Mouse (Mus musculus) T-helper 17 cell (primary cell): ENCODE results near the gene Rgs6.

Experiments
- in situ Hi-C, 2 experiments: fragments of 300-600 bp; cut with MboI, MseI; formaldehyde crosslinking; loops; 1 replicate in 1 of 2; 2 replicates in 1 of 2; pipeline ENCODE4 v1.15.1; 2025; ENCODE audit warnings: high pct_unique_total_duplicates in 2 of 2

Gene Rgs6

DNA sequence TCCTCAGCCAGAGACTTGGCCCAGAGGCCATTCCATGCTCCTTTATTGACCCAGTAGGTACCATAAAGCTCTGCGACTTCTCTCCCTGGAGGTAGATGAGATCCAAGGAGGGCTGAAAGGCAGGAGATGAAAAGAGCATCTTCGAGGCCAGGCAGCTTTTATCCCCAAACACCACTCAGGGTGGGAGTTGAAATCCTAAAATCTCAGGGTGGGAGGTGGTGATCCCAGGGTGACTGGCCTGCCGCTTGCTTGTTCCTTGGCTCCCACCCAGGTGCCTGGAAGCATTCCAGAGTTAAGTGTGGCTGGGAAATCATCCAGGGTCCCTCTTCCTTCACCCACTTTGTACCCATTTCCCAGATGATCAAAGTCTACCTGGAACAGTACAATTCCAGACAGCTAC, 525.9 kb downstream of the Rgs6 start:
- in situ Hi-C loops = loop anchor here (25.0 kb wide), 4 partner anchors 373 to 948 kb away; partner anchors contain the start of genes Acot3 (in 1 of the 2), Acot5 (in 1 of the 2), Dpf3 (in 1 of the 2) and Papln (in 1 of the 2)

DNA sequence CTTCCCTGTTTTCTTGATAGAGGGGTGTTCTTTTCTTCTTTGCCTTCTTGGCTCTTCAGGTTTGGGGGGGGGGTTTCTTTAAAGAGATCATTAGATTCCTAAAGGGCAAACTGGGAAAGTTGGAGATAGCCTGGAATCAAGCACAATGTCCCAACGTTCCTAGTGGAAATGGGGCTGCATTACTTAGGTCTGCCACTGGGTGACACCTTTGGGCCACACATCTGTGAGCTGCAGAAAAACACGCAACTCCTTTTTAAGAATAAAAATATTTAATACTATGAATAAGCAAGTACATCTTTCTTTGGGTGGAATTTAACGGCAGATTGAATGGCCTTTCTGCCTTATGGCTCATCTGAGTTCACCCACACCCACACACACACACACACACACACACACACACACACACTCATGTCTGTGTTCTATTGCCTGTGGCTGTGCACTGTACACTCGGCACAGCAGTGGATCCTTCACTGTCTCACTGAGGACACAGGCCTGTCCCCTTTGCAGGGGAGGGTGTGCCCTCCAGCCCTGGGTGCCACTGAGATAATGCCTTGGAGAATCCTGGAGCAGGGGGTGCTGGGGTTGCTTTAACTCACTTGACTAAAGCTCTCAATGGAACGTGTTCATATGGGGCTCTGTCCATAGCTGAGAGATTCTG, 526.4 kb downstream of the Rgs6 start:
- in situ Hi-C loops = loop anchor here (25.0 kb wide), 4 partner anchors 373 to 948 kb away; partner anchors contain the start of genes Acot3 (in 1 of the 2), Acot5 (in 1 of the 2), Dpf3 (in 1 of the 2) and Papln (in 1 of the 2)

DNA sequence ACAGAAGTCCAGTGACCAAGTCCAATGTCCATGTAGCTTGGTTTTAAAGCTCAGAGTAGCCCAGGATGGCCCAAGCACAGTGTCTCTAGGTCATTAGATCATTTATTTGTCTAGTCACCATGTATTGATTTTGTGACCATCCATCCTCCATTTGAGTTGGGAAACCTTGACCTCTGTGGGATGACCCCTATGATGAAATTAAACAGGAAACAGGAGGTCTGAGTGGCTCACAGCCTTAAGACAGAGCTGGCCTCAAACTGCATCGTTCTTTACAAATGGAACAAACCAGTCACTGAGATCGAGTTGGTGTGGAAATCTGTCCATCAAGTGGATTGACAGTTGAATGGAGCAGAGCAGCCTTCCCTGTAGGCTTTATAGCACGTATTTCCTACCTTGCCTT, 536.0 kb downstream of the Rgs6 start:
- in situ Hi-C loops = loop anchor here (25.0 kb wide), 4 partner anchors 363 to 938 kb away; partner anchors contain the start of genes Acot3 (in 1 of the 2), Acot5 (in 1 of the 2), Dpf3 (in 1 of the 2) and Papln (in 1 of the 2)

DNA sequence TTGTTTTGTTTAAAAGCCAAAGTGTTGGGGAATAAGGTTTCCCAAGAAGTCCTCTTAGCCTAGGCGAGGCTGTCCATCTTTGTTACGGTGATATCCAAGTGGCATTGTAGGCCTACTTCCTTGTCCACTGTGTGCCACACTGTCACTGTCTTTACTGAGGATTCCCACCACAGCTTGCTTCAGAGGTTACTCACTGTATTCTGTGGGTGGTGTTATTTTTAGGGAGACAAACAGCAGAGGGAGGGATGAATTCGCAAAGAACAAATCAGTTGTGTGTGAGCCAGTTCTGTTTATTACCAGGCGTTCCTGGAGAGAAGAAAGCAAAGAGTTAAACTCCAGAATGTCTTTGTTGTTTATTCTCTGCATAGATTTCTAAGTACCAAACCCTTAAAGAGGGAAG, 537.2 kb downstream of the Rgs6 start:
- in situ Hi-C loops = no loop called here

DNA sequence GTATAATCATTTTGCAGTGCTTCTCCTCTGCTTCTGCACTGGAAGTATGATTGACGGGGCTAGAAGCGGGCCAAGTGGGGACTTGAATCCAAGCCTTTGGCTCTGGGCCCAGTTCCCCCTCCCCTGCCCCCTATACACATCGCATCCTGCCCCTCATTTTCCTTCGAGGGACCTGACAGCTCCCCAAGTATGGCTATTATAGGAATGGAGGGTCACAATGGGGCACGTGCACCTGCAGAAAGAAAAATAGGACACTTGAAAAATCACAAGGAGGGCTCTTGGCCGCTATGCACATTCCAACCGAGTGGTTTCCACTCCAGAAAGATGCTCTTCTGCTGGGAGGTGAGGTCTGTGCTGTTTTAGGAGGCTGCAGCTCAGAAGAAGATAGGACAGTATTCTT, 538.8 kb downstream of the Rgs6 start:
- in situ Hi-C loops = no loop called here

DNA sequence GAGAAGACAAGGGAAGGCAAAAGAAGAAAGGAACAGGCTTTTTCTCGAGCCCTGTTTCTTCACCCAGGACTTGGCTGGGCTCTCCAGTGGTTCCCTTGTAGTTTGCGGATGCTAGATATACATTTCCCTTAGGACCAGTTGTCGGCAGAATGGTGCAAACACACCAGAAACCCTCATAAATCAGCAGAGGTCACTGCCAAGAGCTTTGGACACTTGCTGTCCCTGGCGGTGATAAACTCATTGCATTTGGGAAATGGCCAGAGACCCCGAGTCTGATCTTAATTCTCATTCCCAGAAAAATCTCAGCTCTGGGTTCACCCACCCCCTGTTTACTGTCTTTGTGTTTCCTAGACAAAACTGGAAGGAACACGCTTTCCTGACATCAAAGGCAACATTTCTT, 539.9 kb downstream of the Rgs6 start:
- in situ Hi-C loops = no loop called here

DNA sequence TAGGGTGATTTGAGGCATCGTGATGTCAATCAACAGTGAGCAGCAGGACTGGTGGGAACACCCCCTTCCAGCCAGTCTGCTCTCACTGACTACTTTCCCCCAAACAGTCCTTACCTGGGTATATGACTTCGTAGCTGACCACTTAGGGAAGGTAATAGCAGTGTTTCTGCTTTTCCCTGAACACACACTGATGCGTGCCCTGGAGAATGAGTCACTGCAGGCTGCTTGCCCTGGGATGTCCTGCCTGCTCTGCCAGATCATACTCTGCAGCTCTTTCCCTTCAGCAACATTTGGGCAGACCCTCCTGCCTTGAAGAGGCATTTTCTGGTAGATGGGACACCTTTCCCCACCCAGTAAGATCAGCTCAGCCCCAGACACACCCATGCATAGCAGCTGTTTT, 540.5 kb downstream of the Rgs6 start:
- in situ Hi-C loops = no loop called here

DNA sequence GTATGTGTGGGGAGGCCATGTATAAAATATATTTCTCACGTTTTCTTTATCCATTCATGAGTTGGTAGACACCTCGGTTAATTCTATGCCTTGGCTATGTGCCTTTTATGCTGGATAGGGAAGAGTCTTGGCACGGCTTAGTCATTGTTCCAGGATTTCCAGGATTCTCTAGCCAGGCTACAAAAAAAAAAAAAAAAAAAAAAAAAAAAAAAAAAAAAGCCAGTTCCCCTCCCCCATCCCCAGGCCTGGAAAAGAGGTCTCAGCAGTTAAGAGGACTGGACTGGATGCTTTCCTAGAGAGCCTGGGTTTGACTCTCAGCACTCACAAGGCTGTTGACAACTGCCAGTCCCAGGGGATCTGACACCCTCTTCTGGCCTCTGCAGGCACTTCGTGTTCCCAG, 543.3 kb downstream of the Rgs6 start:
- in situ Hi-C loops = no loop called here

DNA sequence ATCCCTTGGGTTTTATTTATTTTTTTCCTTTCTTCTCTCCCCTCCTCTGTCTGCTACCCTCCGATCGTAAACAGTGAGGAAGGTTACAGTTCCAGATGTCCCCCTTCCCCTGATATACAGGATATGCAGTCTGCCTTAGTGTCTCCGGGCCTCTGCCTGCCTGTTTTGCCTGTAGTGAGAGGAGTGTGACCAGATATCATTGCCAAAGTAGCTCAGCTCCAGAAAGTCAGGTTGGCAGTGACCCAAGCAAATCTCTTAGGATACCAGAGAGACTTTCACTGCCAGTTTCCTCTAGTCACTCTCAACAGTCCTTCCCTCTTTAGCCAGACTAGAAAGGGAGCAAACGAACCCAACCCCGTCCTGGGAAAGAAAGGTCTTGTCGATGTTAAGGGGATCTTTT, 545.7 kb downstream of the Rgs6 start:
- in situ Hi-C loops = no loop called here

DNA sequence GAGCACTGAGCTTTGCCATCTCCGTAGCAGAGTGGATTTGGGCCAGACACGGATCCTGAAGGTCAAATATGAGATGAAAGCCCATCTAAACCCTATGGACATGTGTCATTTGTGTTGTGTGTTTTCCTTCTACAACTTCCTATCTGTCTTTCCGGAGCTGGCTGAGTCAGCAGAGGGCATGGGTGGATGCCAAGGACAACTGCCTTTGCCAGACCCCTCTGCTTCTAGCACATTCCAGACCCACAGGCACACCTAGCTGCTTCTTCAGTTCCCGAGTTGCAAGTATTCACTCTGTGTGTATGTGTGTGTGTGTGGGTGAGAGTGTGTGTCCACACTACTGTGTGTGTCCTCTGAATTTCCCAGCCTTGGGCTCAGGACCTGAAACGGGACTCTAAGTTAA, 547.9 kb downstream of the Rgs6 start:
- in situ Hi-C loops = no loop called here

DNA sequence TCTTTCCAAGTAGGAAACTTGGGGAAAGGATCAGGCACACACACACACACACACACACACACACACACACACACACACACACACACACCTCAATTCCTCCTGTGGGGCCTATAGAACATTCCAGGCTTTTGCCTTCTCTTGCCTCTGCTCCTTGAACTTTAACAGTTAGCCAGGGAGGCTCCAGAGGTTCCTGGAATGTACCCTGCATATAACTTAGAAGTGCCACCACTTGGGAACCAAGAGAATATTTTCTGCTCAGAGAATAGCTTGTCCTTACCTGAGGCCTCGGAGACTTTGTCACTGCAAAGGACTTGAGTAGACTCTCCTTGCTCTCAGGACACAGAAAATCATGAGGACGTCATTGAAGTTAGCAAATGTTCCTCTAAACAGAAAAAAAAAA, 548.4 kb downstream of the Rgs6 start:
- in situ Hi-C loops = no loop called here

DNA sequence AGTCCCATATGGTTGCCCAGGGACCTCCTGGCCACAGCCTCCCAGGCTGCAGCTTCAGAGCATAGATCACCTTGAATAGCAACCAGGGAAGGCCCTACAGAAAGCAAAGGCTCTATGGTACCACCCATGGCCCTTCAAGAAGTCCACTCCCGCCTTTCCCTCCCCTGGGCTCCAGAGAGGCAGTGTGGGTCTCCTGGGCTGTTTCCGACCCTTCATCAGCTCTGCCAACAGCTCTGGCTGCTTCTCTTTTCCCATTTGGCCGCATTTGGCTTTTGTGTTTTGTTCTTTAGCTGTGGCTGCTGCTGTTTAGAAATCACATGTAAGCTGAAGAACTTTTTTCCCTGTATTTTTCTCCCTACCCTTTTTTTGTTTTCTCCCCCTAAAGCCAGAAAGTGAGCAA, 548.9 kb downstream of the Rgs6 start:
- in situ Hi-C loops = no loop called here

DNA sequence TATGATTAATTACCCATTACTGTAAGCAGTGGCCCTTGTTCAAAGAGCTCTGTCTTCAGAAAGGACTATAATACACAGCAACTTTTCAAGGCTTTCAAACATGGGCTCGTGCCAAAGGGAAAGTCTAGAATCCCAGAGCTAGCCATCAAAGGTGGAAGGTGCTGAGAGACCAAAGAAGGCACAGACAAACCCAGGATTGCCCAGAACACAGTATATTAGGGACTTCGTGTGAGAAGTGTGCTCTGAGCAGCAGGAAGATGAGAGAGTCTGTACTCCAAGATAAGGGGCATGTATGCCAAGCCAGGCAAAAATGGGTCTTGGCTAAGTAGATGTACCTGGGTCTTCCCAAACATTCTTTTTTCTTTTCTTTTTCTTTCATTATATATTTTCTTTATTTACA, 553.1 kb downstream of the Rgs6 start:
- in situ Hi-C loops = no loop called here

DNA sequence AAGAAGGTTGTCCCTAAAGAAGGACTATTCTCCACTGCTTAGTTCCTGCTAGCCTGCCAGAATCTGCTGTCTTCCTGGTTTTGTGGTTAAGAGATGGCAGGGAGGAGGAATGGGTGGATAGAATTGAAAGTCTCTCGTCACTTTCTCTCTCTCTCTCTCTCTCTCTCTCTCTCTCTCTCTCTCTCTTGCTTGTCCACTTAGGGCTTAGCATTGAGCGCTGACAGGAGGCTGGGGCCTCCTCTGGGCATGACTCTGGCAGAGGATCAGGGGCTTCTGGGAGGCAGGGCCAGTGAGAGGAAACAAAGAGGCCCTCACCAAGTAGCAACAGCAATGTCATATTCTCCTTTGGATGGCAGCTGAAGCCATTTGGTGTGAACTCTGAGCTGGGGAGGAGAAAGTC, 554.4 kb downstream of the Rgs6 start:
- in situ Hi-C loops = no loop called here

DNA sequence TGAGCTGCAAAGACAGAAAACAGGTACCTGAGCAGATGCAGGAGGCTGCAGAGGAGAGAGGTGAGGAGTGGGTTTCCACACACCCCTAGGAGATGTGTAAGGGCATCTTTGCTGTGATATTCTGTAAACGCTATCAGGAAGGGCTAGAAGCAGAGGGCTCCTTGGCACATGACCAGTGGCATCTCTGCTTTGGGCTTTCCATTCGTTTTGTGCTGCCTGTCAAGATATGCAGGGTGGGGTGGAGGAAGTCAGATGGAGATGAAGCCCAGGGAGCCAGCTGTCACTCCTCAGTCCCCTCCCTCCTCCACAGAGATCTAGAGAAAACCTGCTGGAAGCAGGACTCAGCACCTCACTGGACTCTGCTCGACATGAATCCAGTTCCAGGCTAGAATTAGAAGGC, 555.0 kb downstream of the Rgs6 start:
- in situ Hi-C loops = no loop called here

DNA sequence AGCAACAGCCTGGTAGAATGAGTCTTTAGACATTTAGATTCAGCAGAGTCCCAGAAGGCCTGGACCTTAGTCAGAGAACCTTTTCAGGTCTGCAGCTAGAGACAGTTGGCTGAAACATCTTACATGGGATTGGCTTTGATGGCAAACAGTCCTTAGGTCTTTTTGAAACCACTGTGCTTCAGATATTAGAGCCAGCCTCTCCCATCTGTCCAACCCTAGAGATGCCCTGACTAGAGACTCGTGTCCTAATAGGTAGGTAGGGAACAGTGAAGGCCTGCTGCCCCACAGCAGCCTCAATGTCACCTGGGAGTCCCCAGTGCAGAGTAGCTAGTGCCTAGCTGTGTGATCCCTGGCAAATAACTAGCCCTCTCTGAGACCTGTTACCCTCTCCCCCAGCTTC, 555.5 kb downstream of the Rgs6 start:
- in situ Hi-C loops = no loop called here

DNA sequence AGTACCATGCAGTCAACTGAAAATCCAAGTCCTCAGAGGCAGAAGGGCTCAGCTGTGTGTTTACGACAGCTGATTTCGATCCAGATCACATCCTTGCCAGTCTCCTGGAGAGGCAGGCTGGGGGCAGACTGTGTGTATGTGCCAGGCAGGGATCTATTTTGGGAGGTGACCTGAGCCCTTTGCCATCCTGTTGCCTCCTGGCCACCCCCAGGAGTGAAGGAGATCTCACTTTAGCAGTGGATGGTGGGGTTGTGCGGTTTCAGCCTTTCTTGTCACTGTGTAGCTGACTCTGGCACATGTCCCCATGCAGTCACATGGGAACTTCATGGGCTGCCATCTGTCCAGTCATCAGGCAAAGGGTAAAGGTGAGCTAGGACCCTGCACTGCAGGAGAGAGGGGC, 557.0 kb downstream of the Rgs6 start:
- in situ Hi-C loops = no loop called here

DNA sequence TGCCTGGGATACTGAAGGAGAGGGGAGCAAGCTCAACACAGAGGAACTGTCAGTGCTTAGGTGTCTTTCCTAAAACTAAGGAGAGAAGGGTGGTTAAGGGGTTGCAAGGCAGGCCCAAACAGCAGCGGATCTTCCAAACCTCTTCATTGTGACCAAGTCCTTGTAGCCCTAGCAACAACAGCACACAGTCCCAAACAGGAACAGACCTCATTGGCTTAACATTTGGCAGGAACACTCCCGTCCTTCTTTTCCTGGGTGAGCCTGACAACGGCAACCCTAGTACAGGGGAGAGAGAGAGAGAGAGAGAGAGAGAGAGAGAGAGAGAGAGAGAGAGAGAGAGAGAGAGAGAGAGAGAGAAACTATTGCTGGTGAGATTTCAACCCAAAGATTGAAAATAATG, 557.8 kb downstream of the Rgs6 start:
- in situ Hi-C loops = no loop called here

DNA sequence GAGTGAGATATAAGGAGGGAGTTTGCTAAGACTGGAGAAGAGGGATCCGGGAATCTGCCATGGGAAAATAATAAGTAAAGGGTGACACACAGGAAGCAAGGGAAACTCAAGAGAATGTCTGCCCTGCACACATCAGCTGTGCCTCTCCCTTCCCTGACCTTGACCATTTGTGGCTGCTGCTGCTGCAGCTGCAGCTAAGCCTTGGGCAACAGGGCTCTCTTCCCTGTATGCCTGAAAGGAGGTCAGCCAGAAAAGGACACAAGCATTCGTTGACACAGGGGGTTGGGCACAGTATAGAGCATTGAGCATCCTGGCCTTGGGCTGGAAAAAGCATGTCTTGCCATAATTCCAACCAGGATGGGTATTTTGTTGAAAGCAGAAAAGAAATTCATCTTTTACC, 558.8 kb downstream of the Rgs6 start:
- in situ Hi-C loops = no loop called here

DNA sequence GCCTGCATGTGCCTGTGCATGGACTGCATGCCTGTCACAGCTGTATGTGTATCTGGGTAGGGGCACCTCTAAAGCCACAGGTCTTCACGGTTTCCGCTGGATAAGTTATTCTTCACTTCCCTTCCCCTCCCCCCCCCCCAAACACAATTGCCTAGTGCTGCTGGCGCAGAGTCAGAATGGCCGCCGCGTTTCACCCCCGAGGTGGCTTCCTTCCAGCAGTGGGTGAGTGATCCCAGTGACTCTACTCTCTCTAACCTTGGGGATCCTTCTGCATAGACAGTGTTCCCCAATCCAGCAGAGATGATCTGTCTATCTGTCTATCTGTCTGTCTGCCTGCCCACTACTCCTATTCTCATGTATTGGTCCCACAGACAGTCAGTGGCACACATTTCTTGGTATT, 561.9 kb downstream of the Rgs6 start:
- in situ Hi-C loops = no loop called here

DNA sequence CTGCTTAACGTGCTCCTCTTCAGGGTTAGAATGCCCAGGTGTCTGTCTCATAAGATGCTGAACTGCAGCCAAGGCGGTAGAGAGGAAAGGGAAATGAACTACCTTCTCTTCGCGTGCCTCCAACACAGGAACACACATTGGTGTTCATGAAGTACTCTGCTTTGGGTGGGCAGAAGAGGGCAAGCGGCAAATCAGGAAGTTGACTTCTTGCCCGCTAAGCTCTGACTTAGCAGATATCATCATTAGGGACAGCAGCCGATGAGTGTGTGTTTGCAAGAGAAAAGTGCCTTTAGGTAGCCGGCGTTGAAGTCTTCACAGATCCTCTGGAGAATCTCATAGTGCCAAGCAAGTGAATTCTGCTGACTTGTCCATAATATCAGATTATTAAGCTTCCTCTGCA, 562.7 kb downstream of the Rgs6 start:
- in situ Hi-C loops = no loop called here

DNA sequence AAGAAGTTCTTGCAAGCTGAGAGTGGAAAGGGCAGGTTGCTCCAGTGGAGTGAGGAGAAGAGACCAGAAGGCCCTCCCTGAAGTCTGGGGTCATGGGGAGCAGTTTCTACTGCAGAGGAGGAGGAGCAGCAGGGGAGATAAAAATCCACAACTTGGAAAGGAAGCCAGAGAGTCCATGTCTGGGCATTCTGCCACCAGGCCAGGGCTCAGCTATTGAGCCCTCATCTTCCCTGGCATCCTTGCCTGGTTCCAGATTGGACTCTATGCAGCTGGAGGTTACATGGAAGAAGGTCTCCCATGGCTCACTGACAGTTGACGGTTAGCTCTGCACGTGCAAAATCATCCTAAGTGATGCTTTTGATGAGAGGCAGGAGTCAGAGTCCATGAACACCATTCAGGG, 563.4 kb downstream of the Rgs6 start:
- in situ Hi-C loops = no loop called here

DNA sequence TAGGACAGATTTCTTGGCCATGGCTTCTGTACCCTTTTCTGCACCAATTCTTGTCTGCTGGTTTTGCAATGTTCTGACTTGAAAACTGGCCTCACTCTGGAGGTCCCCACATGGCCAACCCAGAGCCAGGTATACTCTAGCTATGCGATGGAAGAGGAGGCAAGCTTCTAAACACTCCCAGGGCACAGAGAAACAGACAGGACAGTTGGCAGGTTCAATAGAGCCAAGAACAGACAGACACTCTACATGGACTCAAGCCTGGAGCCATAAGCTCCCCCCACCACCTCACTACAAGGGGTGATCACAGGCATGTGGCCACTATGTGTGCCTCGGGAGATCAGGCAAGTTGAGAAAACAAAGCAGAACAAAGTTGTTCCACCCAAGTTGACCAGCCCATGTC, 572.1 kb downstream of the Rgs6 start:
- in situ Hi-C loops = no loop called here

DNA sequence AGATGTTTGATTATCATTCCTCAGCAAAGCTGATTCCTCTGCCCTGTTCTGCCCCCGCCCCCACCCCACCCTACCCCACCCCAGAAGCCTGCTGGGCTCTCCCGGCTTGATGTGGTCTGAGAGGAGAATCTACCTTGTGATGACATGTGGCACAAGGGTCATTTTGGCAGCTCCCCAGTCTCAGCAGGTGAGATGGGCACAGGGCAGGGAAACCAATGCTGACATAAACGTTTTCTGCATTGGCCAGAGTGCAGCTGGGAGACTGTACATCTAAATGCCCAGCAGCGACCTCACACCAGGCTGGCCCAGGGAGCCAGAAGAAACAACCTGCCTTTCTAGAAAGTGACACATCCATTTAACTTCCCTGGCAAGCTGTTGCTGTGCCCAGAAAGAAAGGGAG, 572.6 kb downstream of the Rgs6 start:
- in situ Hi-C loops = no loop called here
